Mouse (Mus musculus) thymus, postnatal 0 days (tissue): Measurements from ENCODE around the gene Vmn1r142. TPM values are rescaled to one million over a fixed set of nuclear protein-coding genes. Genes with fewer than 3 reads are reported as not detected.
"Not testable (repeated sequence)": the region's sequence is repeated elsewhere in the genome, so short reads cannot be mapped to it uniquely, and the experiment has no call there.

ENCODE experiments used
- DNase-seq: peaks from one replicate; pipeline ENCODE4 v3.0.0-alpha.2; 2015; ENCODE audit warnings: low spot score
- polyA plus RNA-seq: library from polyadenylated mRNA; unstranded; fragments of >200 nt; fragmentation: Nextera tagmentation; extraction: Ambion mirVana; gene quantifications from 2 replicates; pipeline ENCODE4 v1.2.1, GENCODE M21; 2015

Vmn1r142 gene
- polyA plus RNA-seq, result not detected in 2 replicates

DNA sequence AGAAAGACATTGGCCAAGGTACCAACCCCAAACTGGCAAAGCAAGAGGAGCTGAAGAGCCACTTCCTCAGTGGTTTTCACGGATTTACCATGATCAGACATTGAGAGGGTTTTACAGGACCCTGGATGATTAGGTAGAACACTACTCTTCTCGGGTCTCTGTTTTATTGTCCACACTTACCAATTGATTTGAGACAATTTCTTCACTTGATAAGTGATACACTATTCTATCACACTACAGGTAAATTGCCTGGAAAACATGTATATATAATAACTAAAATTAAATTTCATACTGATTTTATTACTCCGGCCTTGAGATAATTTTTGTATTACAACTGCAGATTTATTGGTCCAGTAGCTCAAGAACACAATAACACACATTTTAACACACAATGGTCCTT lies at the start of gene Vmn1r142:
TSS of gene Vmn1r142 (minus strand) at position 101 of the 400 bp plus-strand sequence.
- DNase-seq, result not testable (repeated sequence)

DNA sequence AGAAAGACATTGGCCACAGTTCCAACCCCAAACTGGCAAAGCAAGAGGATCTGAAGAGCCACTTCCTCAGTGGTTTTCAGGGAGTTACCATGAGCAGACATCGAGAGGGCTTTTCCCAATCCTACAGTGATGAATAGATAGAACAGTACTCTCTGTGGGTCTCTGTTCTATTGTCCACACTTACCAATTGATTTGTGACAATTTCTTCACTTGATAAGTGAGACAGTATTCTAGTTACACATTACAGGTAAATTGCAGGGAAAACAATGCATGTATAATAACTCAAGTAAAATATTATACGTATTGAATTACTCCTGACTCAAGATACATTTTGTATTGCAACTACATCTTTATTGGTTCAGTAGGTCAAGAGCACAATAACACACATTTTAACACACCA lies 37.3 kb upstream of the Vmn1r142 start, which contains the start of gene Gm8653:
TSS of gene Gm8653 (minus strand) at position 101 of the 400 bp plus-strand sequence.
- DNase-seq, result not testable (repeated sequence)

DNA sequence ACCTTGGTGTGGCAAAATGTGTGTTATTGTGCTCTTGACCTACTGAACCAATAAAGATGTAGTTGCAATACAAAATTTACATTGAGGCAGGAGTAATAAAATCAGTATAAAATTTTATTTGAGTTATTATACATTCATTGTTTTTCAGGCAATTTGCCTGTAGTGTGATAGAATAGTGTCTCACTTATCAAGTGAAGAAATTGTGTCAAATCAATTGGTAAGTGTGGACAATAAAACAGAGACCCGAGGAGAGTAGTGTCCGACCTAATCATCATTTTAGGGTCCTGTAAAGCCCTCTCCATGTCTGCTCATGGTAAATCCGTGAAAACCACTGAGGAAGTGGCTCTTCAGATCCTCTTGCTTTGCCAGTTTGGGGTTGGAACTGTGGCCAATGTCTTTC lies 25.2 kb upstream of the Vmn1r142 start, which contains the start of gene Vmn1r143:
TSS of gene Vmn1r143 (plus strand) at position 301 of the 400 bp plus-strand sequence.
- not testable (repeated sequence) for DNase-seq

DNA sequence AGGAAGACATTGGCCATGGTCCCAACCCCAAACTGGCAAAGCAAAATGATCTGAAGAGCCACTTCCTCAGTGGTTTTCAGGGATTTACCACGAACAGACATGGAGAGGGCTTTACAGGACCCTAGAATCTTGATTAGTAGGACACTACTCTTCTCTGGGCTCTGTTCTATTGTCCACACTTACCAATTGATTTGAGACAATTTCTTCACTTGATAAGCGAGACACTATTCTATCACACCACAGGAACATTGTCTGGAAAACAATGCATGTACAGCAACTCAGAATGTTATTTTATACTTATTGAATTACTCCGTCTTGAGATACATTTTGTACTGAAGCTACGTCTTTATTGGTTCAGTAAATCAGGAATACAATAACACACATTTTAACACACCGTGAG lies 29.2 kb downstream of the Vmn1r142 start, which contains the start of gene Gm10666:
TSS of gene Gm10666 (minus strand) at position 101 of the 400 bp plus-strand sequence.
- not testable (repeated sequence) for DNase-seq

DNA sequence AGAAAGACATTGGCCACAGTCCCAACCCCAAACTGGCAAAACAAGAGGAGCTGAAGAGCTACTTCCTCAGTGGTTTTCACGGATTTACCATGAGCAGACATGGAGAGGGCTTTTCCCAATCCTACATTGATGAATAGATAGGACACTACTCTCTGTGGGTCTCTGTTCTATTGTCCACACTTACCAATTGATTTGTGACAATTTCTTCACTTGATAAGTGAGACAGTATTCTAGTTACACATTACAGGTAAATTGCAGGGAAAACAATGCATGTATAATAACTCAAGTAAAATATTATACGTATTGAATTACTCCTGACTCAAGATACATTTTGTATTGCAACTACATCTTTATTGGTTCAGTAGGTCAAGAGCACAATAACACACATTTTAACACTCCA lies 45.7 kb downstream of the Vmn1r142 start, which contains the start of gene Gm16451:
TSS of gene Gm16451 (minus strand) at position 101 of the 400 bp plus-strand sequence.
- not testable (repeated sequence) for DNase-seq

Other genes with a start within 250 kb of the Vmn1r142 start
- gene Gm5891, start 242.7 kb downstream of the Vmn1r142 start, polyA plus RNA-seq, result not detected in 2 replicates
- not detected in 2 replicates for gene Vmn1r137, start 169.4 kb downstream of the Vmn1r142 start, polyA plus RNA-seq
- not detected in 2 replicates for gene Vmn1r138, start 135.1 kb downstream of the Vmn1r142 start, polyA plus RNA-seq
- gene Gm6176, start 107.7 kb downstream of the Vmn1r142 start, polyA plus RNA-seq, result not detected in 2 replicates
- gene Vmn1r139, start 95.0 kb downstream of the Vmn1r142 start, polyA plus RNA-seq, result not detected in 2 replicates
- gene Gm16451, start 45.8 kb downstream of the Vmn1r142 start, polyA plus RNA-seq, result not detected in 2 replicates
- not detected in 2 replicates for gene Gm10666, start 29.3 kb downstream of the Vmn1r142 start, polyA plus RNA-seq
- gene Vmn1r143, start 25.3 kb upstream of the Vmn1r142 start, polyA plus RNA-seq, result not detected in 2 replicates
- not detected in 2 replicates for gene Gm8653, start 37.2 kb upstream of the Vmn1r142 start, polyA plus RNA-seq
- not detected in 2 replicates for gene Gm8453, start 65.4 kb upstream of the Vmn1r142 start, polyA plus RNA-seq
- not detected in 2 replicates for gene Gm4187, start 165.7 kb upstream of the Vmn1r142 start, polyA plus RNA-seq
- gene Gm8660, start 207.0 kb upstream of the Vmn1r142 start, polyA plus RNA-seq, result not detected in 2 replicates
- not detected in 2 replicates for gene Vmn1r148, start 249.5 kb upstream of the Vmn1r142 start, polyA plus RNA-seq